Mouse (Mus musculus) lung, adult 2 months (tissue): ENCODE results near the gene 4833427G06Rik.
"Not testable (repeated sequence)": the region's sequence is repeated elsewhere in the genome, so short reads cannot be mapped to it uniquely, and the experiment has no call there.

Experiments used
- CTCF ChIP-seq: fragments of 200-500 bp; IDR thresholded peaks from 2 replicates; pipeline ENCODE4 v1.5.1; 2011; ENCODE audit warnings: mild to moderate bottlenecking, low read length, control low read depth; ENCODE audit not compliant: insufficient read depth
- POLR2A ChIP-seq: fragments of 200-500 bp; IDR thresholded peaks from 2 replicates; pipeline ENCODE4 v1.6.1; 2011; ENCODE audit warnings: low read depth, mild to moderate bottlenecking, control low read depth, low read length, borderline replicate concordance; ENCODE audit errors: extremely low read depth

DNA sequence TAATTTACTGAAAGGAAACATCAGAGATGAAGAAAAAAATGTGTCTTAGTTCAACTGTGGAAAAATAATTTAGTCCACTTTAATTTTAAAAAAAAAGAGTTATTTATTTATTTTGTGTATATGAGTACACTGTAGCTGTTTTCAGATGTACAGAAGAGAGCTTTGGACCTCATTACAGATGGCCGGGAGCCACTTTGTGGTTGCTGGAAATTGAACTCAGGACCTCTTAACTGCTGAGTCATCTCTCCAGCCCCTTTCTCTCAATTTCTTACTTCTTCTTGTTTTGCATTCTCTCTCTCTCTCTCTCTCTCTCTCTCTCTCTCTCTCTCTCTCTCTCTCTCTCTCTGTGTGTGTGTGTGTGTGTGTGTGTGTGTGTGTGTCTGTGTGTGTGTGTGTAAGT lies 37.5 kb upstream of the 4833427G06Rik start:
- TF ChIP-seq CTCF, POLR2A: not testable (repeated sequence)
